Mouse (Mus musculus) ZHBTc4 (cell line): ENCODE measurements at regions not wholly inside any gene's neighbourhood (a gene's known extent, or its start where the extent isn't known, plus 50 kb on each side); places are given as distances from the start of the nearest gene placed in this dataset.

Experiments used
- DNase-seq: peaks from one replicate; pipeline ENCODE4 v3.0.0-alpha.2; 2011; ENCODE audit warnings: low read depth, low spot score

DNA sequence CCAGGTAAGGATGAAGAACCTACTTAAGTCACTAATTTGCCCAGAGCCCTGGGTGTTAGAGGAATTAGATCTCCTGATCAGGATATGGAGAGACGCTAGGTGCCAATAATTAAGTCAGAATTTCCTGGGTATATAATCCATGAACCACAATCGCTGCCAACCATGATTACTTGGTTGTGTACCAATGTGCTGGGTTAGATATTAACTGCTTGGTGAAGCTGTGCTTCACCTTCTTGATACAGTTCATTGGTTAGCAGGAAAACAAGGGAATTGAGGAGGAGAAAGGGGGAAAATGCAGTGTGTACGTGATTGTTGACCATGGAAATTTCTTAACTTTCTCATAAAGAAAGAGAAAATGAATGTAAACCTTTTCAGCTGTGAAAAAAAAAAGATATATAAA is 961.7 kb upstream of the Slc39a10 start:
- DNase-seq: no peak

GRCm38 (mm10) chr1:47853911-47854310 is 961.3 kb upstream of the Slc39a10 start:
- no peak for DNase-seq

DNA sequence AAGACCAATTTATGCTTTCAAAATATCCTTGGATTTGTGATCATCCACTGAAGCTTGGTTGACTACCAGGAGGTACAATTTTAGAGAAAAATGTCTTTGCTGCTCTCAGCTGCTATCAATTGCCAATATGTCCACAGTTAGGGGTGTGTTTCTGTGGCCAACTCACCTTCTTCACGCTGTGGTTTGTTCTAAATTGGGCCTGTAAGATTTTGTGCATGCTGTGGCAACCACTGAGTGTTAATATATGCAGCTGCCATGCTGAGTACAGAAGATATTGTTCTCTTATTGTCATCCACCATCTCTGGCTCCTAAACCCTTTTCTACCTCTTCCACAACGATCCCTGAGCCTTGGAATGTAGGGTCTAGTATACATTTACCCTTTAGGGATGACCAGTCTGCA is 948.2 kb upstream of the Slc39a10 start:
- DNase-seq: no peak

GRCm38 (mm10) chr1:47834072-47834471 is 941.4 kb upstream of the Slc39a10 start:
- DNase-seq: peak; percentile 71

GRCm38 (mm10) chr1:47827206-47827605 is 934.6 kb upstream of the Slc39a10 start:
- peak; percentile 66 for DNase-seq

DNA sequence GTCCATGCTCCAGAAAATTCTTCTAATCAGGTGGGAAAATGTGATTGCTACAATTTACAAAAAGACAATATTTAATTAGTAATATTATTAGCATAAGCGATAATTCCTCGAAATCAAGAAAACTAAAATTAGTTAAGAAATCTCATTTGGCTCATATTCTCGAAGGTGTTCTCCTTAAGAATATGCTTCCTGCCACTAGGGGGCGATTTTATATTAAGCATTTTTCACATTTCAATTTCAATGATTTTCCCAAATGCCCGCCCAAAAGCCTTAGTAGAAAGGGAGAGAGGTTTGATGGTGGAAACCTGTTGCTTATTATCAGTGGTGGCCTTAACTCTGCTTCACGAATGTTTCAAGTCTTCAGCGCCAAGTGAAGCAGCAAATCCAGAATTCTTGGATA is 916.9 kb upstream of the Slc39a10 start:
- DNase-seq: peak; percentile 25

DNA sequence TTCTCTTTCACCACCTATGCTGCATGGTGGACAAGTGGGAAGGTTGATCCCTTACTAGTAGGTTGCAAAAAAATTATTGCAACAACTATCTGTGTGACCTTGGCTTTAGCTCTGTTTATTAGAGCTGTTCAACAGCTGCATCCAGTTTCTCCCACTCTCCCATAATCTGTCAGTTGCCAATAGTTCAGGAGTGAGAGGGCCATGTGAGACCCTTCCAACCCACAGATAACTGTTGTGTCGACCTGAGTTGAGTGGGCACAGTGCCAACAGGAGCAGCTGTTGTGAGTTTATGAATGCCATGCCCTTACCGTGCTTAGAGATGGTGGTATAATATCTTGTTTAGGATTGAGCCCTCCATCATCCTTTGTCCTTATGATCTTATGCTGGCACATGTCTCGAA is 902.1 kb upstream of the Slc39a10 start:
- no peak for DNase-seq
